Mouse (Mus musculus): ENCODE results near the gene Phldb2.
A peak's percentile ranks its signal among the peaks of the same experiment; 100 is the strongest.

GRCm38 (mm10) chr16:45967471-45967870 lies 14.1 kb upstream of the Phldb2 start:
- TF ChIP-seq POLR2AphosphoS5 (IDR thresholded peaks at IDR 0.05; ENCODE audit: insufficient replicate concordance, low read depth, low read length) = no peak
- peak; percentile 61 for TF ChIP-seq CTCF (IDR thresholded peaks at IDR 0.05; ENCODE audit: low read depth, low read length)
- no peak for TF ChIP-seq TAL1 (conservative IDR thresholded peaks at IDR 0.05; ENCODE audit: low read depth, low read length)
- TF ChIP-seq GATA2 (IDR thresholded peaks at IDR 0.05; ENCODE audit: borderline replicate concordance, low read depth, low read length) = no peak
- TF ChIP-seq GATA1 (IDR thresholded peaks at IDR 0.05; ENCODE audit: borderline replicate concordance, low read length) = no peak
